Mouse (Mus musculus) heart, adult 8-10 months (tissue): ENCODE results near the gene Pdzd2. TPM values are rescaled to one million over a fixed set of nuclear protein-coding genes. Genes with fewer than 3 reads are reported as not detected.

Experiments used
- DNase-seq: peaks from one replicate; pipeline ENCODE4 v3.0.0; 2022; ENCODE audit warnings: low spot score
- total RNA-seq, 4 experiments: library from RNA; stranded (reverse); gene quantifications; 2 replicates each; pipeline ENCODE4 v1.2.4; 2022

Gene Pdzd2
- total RNA-seq, 4 experiments from 2014 or later = 65.7 to 97.5 (median 80.6) TPM

GRCm38 (mm10) chr15:12734221-12734620 lies 5.5 kb downstream of the Pdzd2 start:
- no peak for DNase-seq

- no peak for DNase-seq
Observed at GRCm38 (mm10) chr15:12732613-12733012, 7.1 kb downstream of the Pdzd2 start.

- DNase-seq = no peak
Observed at GRCm38 (mm10) chr15:12728381-12728780, 11.3 kb downstream of the Pdzd2 start.

- DNase-seq = no peak
Observed at GRCm38 (mm10) chr15:12725256-12725655, 14.5 kb downstream of the Pdzd2 start.

DNA sequence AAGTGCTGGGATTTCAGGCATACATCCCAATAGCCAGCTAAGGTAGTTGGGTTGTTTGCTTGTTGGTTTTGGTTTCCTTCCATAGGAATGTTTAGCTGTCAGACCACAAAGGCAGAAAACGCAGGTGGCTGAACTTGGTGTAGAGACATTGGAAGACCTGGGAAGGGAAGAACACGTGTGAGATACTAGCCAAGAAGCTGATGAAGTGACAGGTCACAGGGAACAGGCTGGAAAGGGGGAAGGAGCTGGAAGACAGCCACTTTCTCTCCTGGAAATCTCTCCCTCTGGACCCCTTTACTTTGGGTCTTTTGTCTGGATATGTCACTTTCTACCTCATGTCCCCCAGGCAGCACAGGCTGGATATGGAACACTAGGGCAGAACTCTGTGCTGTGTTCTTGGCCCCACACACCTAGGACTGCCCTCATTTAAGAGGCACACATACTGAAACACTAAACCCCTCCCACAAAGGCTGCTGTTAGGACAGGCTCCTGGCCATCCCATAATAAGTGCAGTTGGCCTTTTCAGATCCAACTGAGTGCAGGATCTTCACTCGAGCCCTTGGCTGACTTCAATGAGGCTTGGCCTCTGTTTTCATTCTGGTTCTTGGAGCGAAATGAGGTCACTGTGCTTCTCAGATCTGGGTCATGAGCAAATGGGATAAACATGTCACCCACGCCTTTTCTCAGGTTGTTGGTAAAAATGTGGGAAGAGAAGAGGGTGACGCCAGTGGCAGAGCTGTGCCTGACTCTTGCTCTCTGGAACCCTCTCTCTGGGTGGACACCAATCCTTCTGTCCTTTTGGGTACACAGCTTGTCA lies 17.8 kb downstream of the Pdzd2 start:
- DNase-seq = peak; percentile 48

- DNase-seq = no peak
Observed at GRCm38 (mm10) chr15:12718819-12719218, 20.9 kb downstream of the Pdzd2 start.

GRCm38 (mm10) chr15:12717410-12717809 lies 22.3 kb downstream of the Pdzd2 start:
- DNase-seq = peak; percentile 20

- no peak for DNase-seq
Observed at GRCm38 (mm10) chr15:12716881-12717280, 22.8 kb downstream of the Pdzd2 start.

- peak; percentile 61 for DNase-seq
Observed at GRCm38 (mm10) chr15:12714322-12714721, 25.4 kb downstream of the Pdzd2 start.

DNA sequence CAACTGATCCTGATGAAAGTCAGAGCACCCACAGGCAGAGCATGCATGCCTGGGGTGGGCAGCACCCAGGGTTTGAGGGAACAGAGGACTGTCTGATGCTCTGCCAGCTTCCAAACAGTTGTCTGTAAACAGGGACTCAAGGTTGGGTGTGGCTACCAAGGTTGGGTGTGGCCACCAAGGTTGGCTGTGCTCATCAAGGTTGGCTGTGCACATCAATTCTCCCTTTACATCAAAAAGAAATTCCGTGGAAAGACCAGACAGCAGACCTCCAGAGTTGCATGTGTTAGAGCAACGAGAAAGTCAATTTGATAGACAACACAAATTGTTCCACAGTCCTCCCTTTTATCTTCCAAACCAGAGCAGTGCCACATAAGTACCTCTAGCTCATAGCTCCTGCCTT lies 26.5 kb downstream of the Pdzd2 start:
- DNase-seq = no peak

GRCm38 (mm10) chr15:12710036-12710435 lies 29.7 kb downstream of the Pdzd2 start:
- DNase-seq = no peak

DNA sequence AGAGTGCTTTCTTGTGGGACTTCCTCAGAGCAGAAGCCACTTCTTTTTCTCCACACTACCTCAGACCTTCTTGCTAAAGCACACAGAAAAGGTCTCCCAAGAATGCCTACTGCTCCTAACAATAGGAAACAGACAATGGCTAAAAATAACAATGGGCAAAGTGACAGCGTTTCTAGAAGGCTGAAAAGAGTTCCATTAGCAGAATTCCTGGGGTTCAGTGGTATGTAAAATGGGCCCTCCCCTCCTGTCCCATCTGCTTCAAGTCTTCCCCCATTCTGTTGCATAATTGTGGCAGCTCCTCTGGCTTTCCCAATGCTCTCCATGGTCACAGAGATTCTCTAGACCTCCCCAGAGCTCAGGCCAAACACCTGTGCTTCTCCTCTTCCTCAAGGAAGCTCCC lies 31.4 kb downstream of the Pdzd2 start:
- DNase-seq = peak; percentile 14

DNA sequence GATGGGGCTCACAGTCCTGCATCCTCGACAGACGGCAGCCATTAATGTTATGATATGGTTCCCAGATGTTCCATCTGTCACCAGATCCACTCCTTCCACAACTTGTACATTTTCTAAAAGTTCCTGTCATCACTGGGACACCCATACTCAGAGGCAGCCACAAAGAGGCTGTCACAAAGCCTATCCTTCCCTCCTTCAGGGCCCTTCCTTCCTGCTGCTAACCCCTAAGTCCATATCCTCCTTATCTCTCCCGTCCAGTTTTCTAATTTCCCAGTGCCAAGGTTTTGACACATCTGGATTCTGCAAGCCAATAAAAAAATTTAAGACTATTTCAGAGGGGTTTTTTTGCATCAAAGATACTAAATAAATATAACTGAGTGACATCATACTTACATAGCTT lies 32.8 kb downstream of the Pdzd2 start:
- no peak for DNase-seq

GRCm38 (mm10) chr15:12700367-12700766 lies 39.4 kb downstream of the Pdzd2 start:
- DNase-seq = peak; percentile 41

DNA sequence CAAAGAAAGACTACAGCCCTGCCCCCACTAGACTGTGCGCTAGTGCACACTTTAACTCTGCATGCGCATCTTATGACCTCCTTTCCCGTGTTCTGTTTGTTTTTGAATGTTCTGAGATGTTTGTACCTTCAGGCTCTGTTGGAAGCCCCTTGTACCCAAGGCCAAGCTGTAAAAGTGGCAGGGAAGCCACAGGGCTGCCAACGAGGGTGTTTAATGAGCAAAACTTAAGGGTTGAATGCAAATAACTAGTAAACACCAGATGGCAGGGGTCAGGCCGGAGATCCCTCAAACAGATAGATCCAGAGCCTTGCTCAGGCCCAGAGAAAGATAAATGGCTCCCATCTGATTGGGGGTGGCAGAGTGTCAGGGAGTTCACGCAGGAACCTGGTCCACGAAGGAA lies 42.0 kb downstream of the Pdzd2 start:
- no peak for DNase-seq

- no peak for DNase-seq
Observed at GRCm38 (mm10) chr15:12696889-12697288, 42.8 kb downstream of the Pdzd2 start.

- DNase-seq = no peak
Observed at GRCm38 (mm10) chr15:12689716-12690381, 49.9 kb downstream of the Pdzd2 start.

- peak; percentile 40 for DNase-seq
Observed at GRCm38 (mm10) chr15:12682549-12682948, 57.2 kb downstream of the Pdzd2 start.

GRCm38 (mm10) chr15:12681891-12682290 lies 57.8 kb downstream of the Pdzd2 start:
- no peak for DNase-seq

DNA sequence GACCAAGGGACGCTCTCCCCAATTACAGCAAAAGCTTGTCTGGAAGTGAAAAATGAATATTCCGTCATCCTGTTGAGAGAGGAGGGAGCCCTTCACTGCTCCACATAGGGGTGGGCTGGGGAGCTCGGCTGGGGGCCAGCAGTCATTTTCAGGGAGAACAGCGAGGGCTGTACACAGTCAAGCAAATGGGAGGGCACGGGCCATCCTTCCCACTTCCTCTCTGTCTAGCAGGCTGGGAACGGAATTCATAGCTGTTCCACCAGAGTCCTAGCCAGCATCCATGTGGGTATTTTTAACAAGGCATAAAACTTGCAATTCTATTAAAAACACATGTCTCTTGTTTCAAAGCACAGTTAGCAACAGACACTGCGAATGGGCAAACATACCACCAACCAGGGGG lies 59.0 kb downstream of the Pdzd2 start:
- no peak for DNase-seq

DNA sequence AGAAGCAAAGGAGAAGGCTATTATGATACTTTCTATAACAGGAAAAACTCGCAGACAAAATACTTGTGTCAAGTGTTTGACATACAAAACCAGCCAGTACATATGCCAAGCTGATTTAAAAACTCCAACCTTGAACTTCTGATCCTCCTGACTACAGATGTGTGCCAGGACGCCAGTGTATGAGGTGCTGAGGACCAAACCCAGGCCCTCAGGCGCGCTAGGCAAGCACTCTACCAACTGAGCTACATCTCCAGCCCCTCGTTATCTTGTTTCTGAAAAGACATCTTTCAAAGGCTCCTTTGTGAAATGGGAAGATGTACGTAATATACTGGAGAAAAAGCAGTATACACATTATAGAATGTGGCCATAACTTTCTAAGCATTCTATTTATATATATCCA lies 59.7 kb downstream of the Pdzd2 start:
- no peak for DNase-seq

DNA sequence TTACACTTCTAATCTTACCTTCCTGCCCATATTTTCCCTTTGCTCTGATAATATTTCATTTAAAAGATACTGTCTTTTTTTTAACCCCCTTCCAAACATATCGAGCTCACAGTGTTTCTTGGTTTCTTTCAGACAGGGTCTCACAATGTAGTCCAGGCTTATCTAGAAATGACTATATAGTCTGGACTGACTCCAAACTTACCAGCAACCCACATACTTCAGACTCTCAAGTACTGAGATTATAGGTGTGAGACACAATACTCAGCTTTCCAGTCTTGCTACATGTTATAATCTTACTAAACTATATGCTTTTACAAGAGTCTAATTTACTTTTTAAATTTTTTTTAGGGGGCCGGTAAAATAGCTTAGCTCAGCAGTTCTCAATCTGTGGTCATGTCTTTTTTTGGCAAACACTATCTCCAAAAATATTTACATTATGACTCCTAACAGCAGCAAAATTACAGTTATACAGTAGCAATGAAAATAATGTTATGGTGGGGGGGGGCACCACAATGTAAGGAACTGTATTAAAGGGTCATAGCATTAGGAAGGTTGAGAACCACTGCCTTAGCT lies 61.1 kb downstream of the Pdzd2 start:
- no peak for DNase-seq

DNA sequence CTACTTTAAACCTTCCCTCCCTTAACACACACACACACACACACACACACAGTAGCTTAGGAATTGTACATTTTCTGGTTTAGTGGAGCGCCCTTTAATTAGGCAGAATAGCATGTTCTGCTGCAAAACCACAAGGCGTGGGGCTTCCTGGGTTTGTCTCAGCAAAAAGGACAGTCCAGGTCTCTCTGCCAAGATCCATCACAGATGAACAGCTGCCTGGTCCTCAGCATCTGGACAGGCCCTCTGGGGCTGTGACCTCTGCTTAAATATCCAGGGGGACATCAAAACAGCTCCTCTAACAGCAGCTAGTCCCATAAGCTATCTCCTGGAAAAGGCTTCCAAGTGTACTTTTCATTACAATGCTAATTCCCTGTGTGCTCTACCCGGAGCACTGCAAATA lies 64.4 kb downstream of the Pdzd2 start:
- DNase-seq = no peak
